Mouse (Mus musculus): ENCODE measurements at regions not wholly inside any gene's neighbourhood (a gene's known extent, or its start where the extent isn't known, plus 50 kb on each side); places are given as distances from the start of the nearest gene placed in this dataset.

DNA sequence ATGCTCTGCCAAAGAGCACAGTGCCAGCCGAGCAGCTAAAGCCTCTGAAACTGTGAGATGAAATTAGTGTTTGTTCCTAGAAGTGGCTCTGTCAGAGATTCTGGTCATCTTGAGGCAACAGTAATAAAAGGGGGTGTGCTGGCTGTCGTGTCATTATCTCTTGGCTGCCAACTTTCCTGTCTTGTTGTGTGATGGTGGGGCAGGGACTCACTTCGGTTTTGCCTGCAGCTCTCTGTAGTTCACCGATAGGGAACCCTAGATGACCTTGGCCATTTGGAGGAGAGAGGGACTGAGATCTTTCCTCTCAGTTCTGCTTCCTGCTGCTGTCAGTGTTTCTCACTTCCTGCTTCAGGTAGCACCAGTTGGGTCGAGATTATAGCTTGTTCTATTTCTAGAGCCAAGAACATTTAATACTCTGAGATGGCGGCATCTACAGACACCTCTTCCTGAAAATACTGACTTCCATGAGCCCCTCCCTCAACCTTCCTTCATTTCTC is 159.8 kb upstream of the Kbtbd8 start:
- no peak for TF ChIP-seq POLR2A (IDR thresholded peaks at IDR 0.05; ENCODE audit: low read depth, low read length)
- TF ChIP-seq CTCF (IDR thresholded peaks at IDR 0.05; ENCODE audit: extremely low read depth, insufficient read length, insufficient replicate concordance, low read depth, low read length) = no peak

Data from small intestine, adult 2 months (tissue).